Mouse (Mus musculus) liver, embryonic 12.5 days (tissue): Measurements from ENCODE around the gene Idh3a. TPM values are rescaled to one million over a fixed set of nuclear protein-coding genes. Genes with fewer than 3 reads are reported as not detected.
A peak's percentile ranks its signal among the peaks of the same experiment; 100 is the strongest.
"Not testable (repeated sequence)": the region's sequence is repeated elsewhere in the genome, so short reads cannot be mapped to it uniquely, and the experiment has no call there.

Experiments
- ATAC-seq: fragments of 200-750 bp; cut with Nextera tagmentation; 2 replicates; pipeline ENCODE4 v1.8.0; 2017; ENCODE audit warnings: moderate number of reproducible peaks, mild to moderate bottlenecking, moderate library complexity
- H3K27ac ChIP-seq: fragments of 300-500 bp; sonication (generic); 2 replicates; pipeline ENCODE4 v1.5.1; 2016; ENCODE audit warnings: mild to moderate bottlenecking
- H3K27me3 ChIP-seq: fragments of 300-500 bp; sonication (generic); replicated peaks from 2 replicates; pipeline ENCODE4 v1.6.1; 2016; ENCODE audit warnings: mild to moderate bottlenecking, moderate library complexity
- H3K36me3 ChIP-seq: fragments of 300-500 bp; sonication (generic); 2 replicates; pipeline ENCODE4 v1.6.1; 2016; ENCODE audit warnings: mild to moderate bottlenecking, moderate library complexity
- H3K4me1 ChIP-seq: fragments of 300-500 bp; sonication (generic); 2 replicates; pipeline ENCODE4 v1.6.1; 2016
- H3K4me2 ChIP-seq: fragments of 300-500 bp; sonication (generic); 2 replicates; pipeline ENCODE4 v1.6.1; 2016; ENCODE audit warnings: mild to moderate bottlenecking, moderate library complexity
- H3K4me3 ChIP-seq: fragments of 300-500 bp; sonication (generic); 2 replicates; pipeline ENCODE4 v1.5.1; 2016; ENCODE audit warnings: mild to moderate bottlenecking, moderate library complexity
- H3K9ac ChIP-seq: fragments of 300-500 bp; sonication (generic); 2 replicates; pipeline ENCODE4 v1.6.1; 2016; ENCODE audit warnings: mild to moderate bottlenecking, moderate library complexity
- H3K9me3 ChIP-seq: fragments of 300-500 bp; sonication (generic); replicated peaks from 2 replicates; pipeline ENCODE4 v1.6.1; 2016; ENCODE audit warnings: mild to moderate bottlenecking, moderate library complexity
- WGBS: fragments of 180-500 bp; shearing (Covaris S2); methylation state at CpG from one replicate; pipeline ENCODE4 v1.1.7; 2016; ENCODE audit not compliant: insufficient replicate concordance; 5-methylcytosine and 5-hydroxymethylcytosine counted together
- polyA plus RNA-seq: library from polyadenylated mRNA; unstranded; fragments of >200 nt; fragmentation: Nextera tagmentation; extraction: Ambion mirVana; gene quantifications from 2 replicates; pipeline ENCODE4 v1.2.1, GENCODE M21; 2016

The Idh3a gene
- polyA plus RNA-seq, 1 experiment from 2014 or later: 150 TPM

DNA sequence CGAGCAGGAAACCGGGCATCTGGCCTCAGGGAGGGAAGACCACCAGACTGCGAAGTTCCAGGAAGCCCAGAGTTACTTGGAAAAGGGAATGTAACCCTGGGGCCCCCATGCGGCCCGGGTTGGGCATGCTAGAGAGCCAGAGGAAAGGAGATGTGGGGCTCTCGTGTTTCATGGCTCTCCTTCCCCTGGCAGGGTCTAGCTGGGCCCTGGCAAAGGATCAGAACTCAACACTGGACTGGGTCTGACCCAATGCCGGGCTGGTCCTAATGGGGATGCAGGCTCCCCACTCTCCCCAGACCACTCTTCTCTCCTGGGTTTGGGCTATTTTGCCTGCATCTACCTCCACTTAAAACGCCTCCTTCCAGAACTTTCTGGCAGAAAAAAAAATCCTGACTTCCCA is 27.4 kb upstream of the Idh3a start:
- Histone ChIP-seq H3K4me2 (no peak overlapping the region), H3K4me3 (no peak overlapping the region), H3K27me3 (peaks cover 20% of the 10 kb centered on the region), H3K36me3 (no peaks in the 10 kb centered on the region), H3K9ac (no peak overlapping the region), H3K9me3 (no peaks in the 10 kb centered on the region), H3K27ac (no peak overlapping the region), H3K4me1 (peaks cover 28% of the 10 kb centered on the region)
- no peak for ATAC-seq
- WGBS: 63% methylated on average over 8 of the region's 8 CpGs

- peak within 1 kb of the TSS; percentile 62 for H3K9ac ChIP-seq
- peaks cover 20% of the 10 kb centered on the region for H3K27me3 ChIP-seq
- H3K4me2 ChIP-seq: peak within 1 kb of the TSS; percentile 92
- H3K4me3 ChIP-seq: peak within 1 kb of the TSS; percentile 61
- peak; percentile 96 for ATAC-seq
- H3K4me1 ChIP-seq: peaks cover 29% of the 10 kb centered on the region
- WGBS: 3% methylated on average over 53 of the region's 54 CpGs
- no peaks in the 10 kb centered on the region for H3K36me3 ChIP-seq
- no peak within 1 kb of the TSS for H3K27ac ChIP-seq
- H3K9me3 ChIP-seq: no peaks in the 10 kb centered on the region
These were observed 26.2 kb upstream of the Idh3a start, which contains the start of gene Cib2 for GRCm38 (mm10) chr9:54559771-54560471. TSS of gene Cib2 (minus strand) at chr9:54560218.

GRCm38 (mm10) chr9:54560831-54561601 is 25.1 kb upstream of the Idh3a start:
- H3K9me3 ChIP-seq: no peaks in the 10 kb centered on the region
- H3K4me1 ChIP-seq: peaks cover 33% of the 10 kb centered on the region
- H3K27ac ChIP-seq: no peak overlapping the region
- H3K9ac ChIP-seq: no peak overlapping the region
- no peaks in the 10 kb centered on the region for H3K36me3 ChIP-seq
- peaks cover 20% of the 10 kb centered on the region for H3K27me3 ChIP-seq
- H3K4me3 ChIP-seq: no peak overlapping the region
- ATAC-seq: no peak
- WGBS: 80% methylated on average over 8 of the region's 8 CpGs
- H3K4me2 ChIP-seq: no peak overlapping the region

- H3K9me3 ChIP-seq: no peaks in the 10 kb centered on the region
- peaks cover 38% of the 10 kb centered on the region for H3K4me1 ChIP-seq
- H3K4me3 ChIP-seq: no peak overlapping the region
- 41% methylated on average over 4 of the region's 4 CpGs for WGBS
- H3K27me3 ChIP-seq: no peaks in the 10 kb centered on the region
- no peaks in the 10 kb centered on the region for H3K36me3 ChIP-seq
- no peak for ATAC-seq
- no peak overlapping the region for H3K9ac ChIP-seq
- no peak overlapping the region for H3K4me2 ChIP-seq
- H3K27ac ChIP-seq: no peak overlapping the region
These were observed 19.2 kb upstream of the Idh3a start for GRCm38 (mm10) chr9:54566958-54567357.

DNA sequence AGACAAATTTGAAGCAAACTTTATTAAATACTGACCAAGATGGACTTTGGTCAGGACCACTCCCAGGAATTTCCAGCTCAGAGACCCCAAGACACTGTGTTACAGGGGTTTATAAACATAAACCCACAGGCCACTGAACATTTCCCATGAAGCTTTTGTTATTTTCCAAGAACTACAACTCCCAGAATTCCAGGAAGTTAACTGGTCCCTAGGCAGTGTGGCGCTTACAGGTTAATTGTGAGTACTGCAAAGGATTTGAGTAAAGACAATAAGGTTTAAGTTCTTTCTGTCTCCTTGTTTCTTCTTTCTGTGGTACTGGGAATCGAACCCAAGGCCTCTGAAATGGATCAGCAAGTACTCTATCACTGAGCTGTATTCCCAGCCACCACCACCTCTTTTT is 17.4 kb upstream of the Idh3a start:
- Histone ChIP-seq H3K4me1 (peaks cover 30% of the 10 kb centered on the region), H3K36me3 (no peaks in the 10 kb centered on the region), H3K4me3 (no peak overlapping the region), H3K9me3 (no peaks in the 10 kb centered on the region), H3K4me2 (no peak overlapping the region), H3K9ac (no peak overlapping the region), H3K27ac (no peak overlapping the region), H3K27me3 (no peaks in the 10 kb centered on the region)
- 41% methylated on average over 2 of the region's 2 CpGs for WGBS
- no peak for ATAC-seq

- ATAC-seq: no peak
- Histone ChIP-seq H3K9ac (no peak overlapping the region), H3K4me2 (no peak overlapping the region), H3K4me1 (peaks cover 24% of the 10 kb centered on the region), H3K27ac (no peak overlapping the region), H3K4me3 (no peak overlapping the region), H3K27me3 (no peaks in the 10 kb centered on the region), H3K9me3 (no peaks in the 10 kb centered on the region), H3K36me3 (no peaks in the 10 kb centered on the region)
- 61% methylated on average over 9 of the region's 9 CpGs for WGBS
These were observed 14.8 kb upstream of the Idh3a start for GRCm38 (mm10) chr9:54571130-54571839.

DNA sequence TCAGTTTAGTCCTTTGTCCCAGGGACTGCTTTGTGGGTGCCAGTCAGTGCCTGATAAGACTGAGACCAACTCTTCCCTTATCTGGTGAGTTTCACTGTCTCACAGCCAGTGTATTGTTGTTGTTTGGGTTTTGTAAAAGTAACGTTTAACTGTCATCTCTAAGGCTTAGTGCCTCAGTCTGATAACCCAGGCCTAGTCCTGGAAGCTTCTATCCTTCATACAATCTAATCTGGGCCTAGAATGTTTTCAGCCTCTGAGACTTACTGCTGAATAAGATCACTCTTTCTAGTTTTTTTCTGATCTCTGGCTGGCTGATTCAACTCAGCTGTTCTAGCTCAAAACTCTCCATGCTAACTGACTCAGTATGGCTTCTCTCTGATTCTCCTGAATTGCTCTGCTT is 2.4 kb upstream of the Idh3a start:
- Histone ChIP-seq H3K36me3 (no peaks in the 10 kb centered on the region), H3K27me3 (no peaks in the 10 kb centered on the region), H3K4me1 (peaks cover 36% of the 10 kb centered on the region), H3K27ac (peak overlapping the region; percentile 77), H3K9ac (no peak overlapping the region), H3K9me3 (no peaks in the 10 kb centered on the region), H3K4me3 (no peak overlapping the region), H3K4me2 (no peak overlapping the region)
- WGBS: 4% methylated on average over 1 of the region's 1 CpGs
- peak; percentile 53 for ATAC-seq

- not testable (repeated sequence) for H3K27me3 ChIP-seq, H3K4me3 ChIP-seq, H3K36me3 ChIP-seq, H3K4me2 ChIP-seq, H3K9me3 ChIP-seq, H3K9ac ChIP-seq, ATAC-seq
- peaks cover 38% of the 10 kb centered on the region for H3K4me1 ChIP-seq
- peak overlapping the region; percentile 77 for H3K27ac ChIP-seq
- WGBS: 58% methylated on average over 2 of the region's 2 CpGs
These were observed 2.0 kb upstream of the Idh3a start for GRCm38 (mm10) chr9:54584127-54584526.

DNA sequence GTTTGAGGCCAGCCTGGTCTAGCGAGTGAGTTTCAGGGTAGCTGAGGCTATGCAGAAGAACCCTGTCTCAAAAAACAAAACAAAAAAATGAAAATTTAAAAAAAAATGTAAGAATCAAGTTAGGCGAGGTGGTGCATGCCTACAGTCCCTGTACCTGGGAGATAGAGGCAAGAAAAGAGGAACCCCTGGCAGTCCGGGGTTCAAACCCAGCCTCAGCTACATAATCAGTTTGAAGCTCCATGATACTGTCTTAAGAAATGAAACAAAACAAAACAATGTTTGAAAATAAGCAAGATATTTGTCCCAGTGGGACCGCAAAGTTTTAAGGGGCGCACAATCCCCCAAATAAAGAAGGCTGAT is 315 bp upstream of the Idh3a start:
- WGBS: 29% methylated on average over 5 of the region's 5 CpGs
- peak overlapping the region; percentile 91 for H3K9ac ChIP-seq

GRCm38 (mm10) chr9:54587863-54588262 is 1.7 kb downstream of the Idh3a start:
- peak overlapping the region; percentile 97 for H3K4me2 ChIP-seq
- H3K4me3 ChIP-seq: peak overlapping the region; percentile 90
- 76% methylated on average over 4 of the region's 4 CpGs for WGBS
- H3K4me1 ChIP-seq: peaks cover 38% of the 10 kb centered on the region
- H3K36me3 ChIP-seq: peaks cover 37% of the 10 kb centered on the region
- H3K27me3 ChIP-seq: no peaks in the 10 kb centered on the region
- no peak for ATAC-seq
- H3K9ac ChIP-seq: peak overlapping the region; percentile 91
- H3K9me3 ChIP-seq: no peaks in the 10 kb centered on the region
- no peak overlapping the region for H3K27ac ChIP-seq

More for the DNA sequence above, 315 bp upstream of the Idh3a start:
- no peaks in the 10 kb centered on the region for H3K9me3 ChIP-seq
- H3K27me3 ChIP-seq: no peaks in the 10 kb centered on the region
- H3K4me3 ChIP-seq: peak overlapping the region; percentile 90
- peak; percentile 1; the same call in 1 of the 2 replicates for ATAC-seq
- peak overlapping the region; percentile 97 for H3K4me2 ChIP-seq
- peak overlapping the region; percentile 53 for H3K27ac ChIP-seq
- peaks cover 38% of the 10 kb centered on the region for H3K4me1 ChIP-seq
- peaks cover 18% of the 10 kb centered on the region for H3K36me3 ChIP-seq

DNA sequence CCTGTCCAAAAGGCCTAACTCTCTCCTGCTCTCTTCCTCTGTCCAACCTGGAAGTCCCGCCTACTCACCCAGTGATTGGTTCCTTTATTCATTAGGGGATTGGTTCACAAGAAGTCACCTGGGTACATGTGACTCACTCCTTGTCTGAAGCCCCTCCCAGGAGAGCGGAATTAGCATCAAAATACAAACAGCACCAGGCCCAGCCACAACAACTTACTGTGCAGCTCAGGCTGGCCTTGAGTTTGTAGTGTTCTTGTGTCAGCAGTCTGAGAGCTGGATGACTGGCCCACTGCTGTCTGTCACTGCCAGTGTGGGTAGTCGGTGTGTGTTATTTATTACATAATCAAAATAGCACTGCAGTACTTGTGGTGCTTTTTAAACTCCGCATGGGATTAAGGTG is 7.5 kb downstream of the Idh3a start:
- not testable (repeated sequence) for H3K9me3 ChIP-seq, H3K9ac ChIP-seq, H3K27ac ChIP-seq, H3K27me3 ChIP-seq, H3K4me1 ChIP-seq, H3K4me3 ChIP-seq, H3K4me2 ChIP-seq, ATAC-seq
- 85% methylated on average over 4 of the region's 4 CpGs for WGBS
- H3K36me3 ChIP-seq: peaks cover 94% of the 10 kb centered on the region
